Mouse (Mus musculus) midbrain, embryonic 13.5 days (tissue): ENCODE data around the gene Pom121. TPM values are rescaled to one million over a fixed set of nuclear protein-coding genes. Genes with fewer than 3 reads are reported as not detected.

Experiments
- ATAC-seq: fragments of 200-750 bp; cut with Nextera tagmentation; 2 replicates; pipeline ENCODE4 v1.8.0; 2017; ENCODE audit warnings: mild to moderate bottlenecking, moderate TSS enrichment, moderate library complexity
- H3K27ac ChIP-seq: fragments of 300-500 bp; sonication (generic); 2 replicates; pipeline ENCODE4 v1.5.1; 2015; ENCODE audit warnings: inconsistent platforms, mild to moderate bottlenecking, moderate library complexity
- H3K27me3 ChIP-seq: fragments of 300-500 bp; sonication (generic); 2 replicates; pipeline ENCODE4 v1.6.1; 2015; ENCODE audit warnings: mild to moderate bottlenecking, inconsistent platforms
- H3K36me3 ChIP-seq: fragments of 300-500 bp; sonication (generic); 2 replicates; pipeline ENCODE4 v1.6.1; 2015; ENCODE audit warnings: mild to moderate bottlenecking, inconsistent platforms
- H3K4me1 ChIP-seq: fragments of 300-500 bp; sonication (generic); replicated peaks from 2 replicates; pipeline ENCODE4 v1.6.1; 2015; ENCODE audit warnings: inconsistent platforms
- H3K4me2 ChIP-seq: fragments of 300-500 bp; sonication (generic); replicated peaks from 2 replicates; pipeline ENCODE4 v1.6.1; 2015; ENCODE audit warnings: moderate library complexity, mild to moderate bottlenecking, inconsistent platforms
- H3K4me3 ChIP-seq: fragments of 300-500 bp; sonication (generic); replicated peaks from 2 replicates; pipeline ENCODE4 v1.5.1; 2015; ENCODE audit warnings: mild to moderate bottlenecking, inconsistent platforms
- H3K9ac ChIP-seq: fragments of 300-500 bp; sonication (generic); replicated peaks from 2 replicates; pipeline ENCODE4 v1.6.1; 2015; ENCODE audit warnings: mild to moderate bottlenecking, inconsistent platforms
- H3K9me3 ChIP-seq: fragments of 300-500 bp; sonication (generic); 2 replicates; pipeline ENCODE4 v1.6.1; 2016; ENCODE audit warnings: mild to moderate bottlenecking, inconsistent platforms
- WGBS: fragments of 180-500 bp; shearing (Covaris S2); methylation state at CpG from one replicate; pipeline ENCODE4 v1.1.7; 2015; 5-methylcytosine and 5-hydroxymethylcytosine counted together
- polyA plus RNA-seq: library from polyadenylated mRNA; unstranded; fragments of >200 nt; fragmentation: Nextera tagmentation; extraction: Ambion mirVana; gene quantifications from 2 replicates; pipeline ENCODE4 v1.2.1, GENCODE M21; 2015

Gene Pom121
- polyA plus RNA-seq, 1 experiment from 2014 or later = 15.2 TPM

DNA sequence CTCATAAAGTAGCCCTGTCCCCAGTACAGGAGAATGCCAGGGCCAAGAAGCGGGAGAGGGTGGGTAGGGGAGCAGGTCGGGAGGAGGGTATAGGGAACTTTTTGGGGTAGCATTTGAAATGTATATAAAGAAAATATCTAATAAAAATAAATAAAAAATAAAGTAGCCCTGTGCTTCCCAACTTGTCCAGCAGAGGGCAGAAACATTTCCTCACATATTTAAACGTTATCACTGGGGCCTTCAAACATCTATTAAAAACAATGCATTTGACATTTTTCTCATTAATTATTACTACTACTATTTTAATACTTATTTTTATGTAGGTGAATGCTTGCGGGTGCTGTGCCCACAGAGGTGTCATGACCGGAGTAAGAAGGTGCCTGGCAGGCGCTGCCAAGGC is 26.5 kb downstream of the Pom121 start:
- 0 out of 2 replicates have a peak, but pooled peaks cover 3% of the 10 kb centered on the region for H3K27me3 ChIP-seq
- no peak for ATAC-seq
- no peak overlapping the region for H3K4me3 ChIP-seq
- WGBS = 60% methylated on average over 6 of the region's 6 CpGs
- H3K4me1 ChIP-seq = peaks cover 23% of the 10 kb centered on the region
- no peak overlapping the region for H3K27ac ChIP-seq
- H3K9me3 ChIP-seq = no peaks in the 10 kb centered on the region
- peaks cover 13% of the 10 kb centered on the region for H3K36me3 ChIP-seq
- H3K4me2 ChIP-seq = no peak overlapping the region
- H3K9ac ChIP-seq = no peak overlapping the region

DNA sequence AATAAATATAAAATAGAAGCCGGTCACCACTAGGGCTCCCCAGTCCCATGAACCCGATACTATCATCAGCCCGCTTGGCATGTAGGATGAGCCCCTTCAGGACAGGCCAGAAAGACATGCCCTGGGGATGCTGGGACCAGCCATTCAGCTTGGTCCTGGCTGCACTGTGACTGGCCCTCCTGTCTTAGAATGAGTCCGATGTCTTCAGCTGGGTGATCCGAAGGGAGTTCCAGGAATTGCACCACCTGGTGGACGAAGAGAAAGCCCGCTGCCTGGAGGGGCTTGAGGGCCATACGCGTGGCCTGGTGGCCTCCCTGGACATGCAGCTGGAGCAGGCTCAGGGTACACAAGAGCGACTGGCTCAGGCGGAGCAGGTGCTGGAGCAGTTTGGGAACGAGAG is 30.8 kb downstream of the Pom121 start:
- Histone ChIP-seq H3K9me3 (no peaks in the 10 kb centered on the region), H3K4me2 (no peak overlapping the region), H3K27ac (no peak overlapping the region), H3K27me3 (0 out of 2 replicates have a peak, but pooled peaks cover 3% of the 10 kb centered on the region), H3K4me1 (peaks cover 2% of the 10 kb centered on the region; the same call in 1 of the 2 replicates), H3K9ac (no peak overlapping the region), H3K4me3 (no peak overlapping the region), H3K36me3 (no peaks in the 10 kb centered on the region)
- 0 out of 2 replicates have a peak, but pooled peaks have one; percentile 45 for ATAC-seq
- WGBS = 25% methylated on average over 12 of the region's 12 CpGs

DNA sequence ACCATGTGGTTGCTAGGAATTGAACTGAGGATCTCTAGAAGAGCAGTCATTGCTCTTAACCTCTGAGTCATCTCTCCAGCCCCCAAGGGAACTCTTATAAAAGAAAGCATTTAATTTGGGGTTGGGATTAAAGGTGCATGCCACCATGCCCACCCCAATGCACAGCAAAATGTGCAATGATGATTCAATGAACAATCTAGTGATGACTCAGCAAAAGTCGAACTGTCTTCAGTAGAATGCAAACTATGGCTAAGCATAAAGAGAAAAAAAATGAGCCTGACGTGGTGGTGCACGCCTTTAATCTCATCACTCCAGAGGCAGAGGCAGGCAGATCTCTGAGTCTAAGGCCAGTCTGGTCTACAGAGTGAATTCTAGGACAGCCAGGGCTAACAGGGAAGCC is 31.8 kb downstream of the Pom121 start:
- 0 out of 2 replicates have a peak, but pooled peaks cover 3% of the 10 kb centered on the region for H3K27me3 ChIP-seq
- no peak overlapping the region for H3K4me2 ChIP-seq
- 91% methylated on average over 3 of the region's 3 CpGs for WGBS
- no peak overlapping the region for H3K4me3 ChIP-seq
- H3K27ac ChIP-seq = no peak overlapping the region
- H3K9me3 ChIP-seq = peaks cover 2% of the 10 kb centered on the region; the same call in 1 of the 2 replicates
- H3K4me1 ChIP-seq = no peaks in the 10 kb centered on the region
- no peak for ATAC-seq
- H3K36me3 ChIP-seq = no peaks in the 10 kb centered on the region
- no peak overlapping the region for H3K9ac ChIP-seq

DNA sequence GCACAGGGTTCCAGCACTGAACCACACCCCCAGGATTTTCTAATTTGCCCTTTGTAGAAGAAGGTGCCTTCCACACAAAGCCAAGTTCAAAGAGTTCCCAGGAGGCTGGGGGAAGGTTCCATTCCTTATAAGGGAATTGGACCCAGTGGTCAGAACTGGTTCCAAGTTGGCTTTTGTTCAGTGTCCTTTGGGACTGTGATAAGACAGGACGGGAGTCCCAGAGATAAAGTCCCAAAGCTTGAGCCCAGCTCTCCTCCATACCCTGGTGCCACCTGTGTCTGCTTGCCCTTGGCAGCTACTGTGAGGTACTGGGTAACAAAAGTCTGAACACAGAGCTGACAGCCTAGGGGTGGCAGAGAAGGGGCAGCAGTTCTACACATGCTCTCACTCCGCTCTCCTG is 34.6 kb downstream of the Pom121 start:
- no peaks in the 10 kb centered on the region for H3K27me3 ChIP-seq
- no peaks in the 10 kb centered on the region for H3K36me3 ChIP-seq
- H3K4me2 ChIP-seq = no peak overlapping the region
- no peak for ATAC-seq
- no peaks in the 10 kb centered on the region for H3K4me1 ChIP-seq
- H3K4me3 ChIP-seq = no peak overlapping the region
- H3K9me3 ChIP-seq = peaks cover 3% of the 10 kb centered on the region; the same call in 1 of the 2 replicates
- no peak overlapping the region for H3K9ac ChIP-seq
- no peak overlapping the region for H3K27ac ChIP-seq
- WGBS = 91% methylated on average over 2 of the region's 2 CpGs

DNA sequence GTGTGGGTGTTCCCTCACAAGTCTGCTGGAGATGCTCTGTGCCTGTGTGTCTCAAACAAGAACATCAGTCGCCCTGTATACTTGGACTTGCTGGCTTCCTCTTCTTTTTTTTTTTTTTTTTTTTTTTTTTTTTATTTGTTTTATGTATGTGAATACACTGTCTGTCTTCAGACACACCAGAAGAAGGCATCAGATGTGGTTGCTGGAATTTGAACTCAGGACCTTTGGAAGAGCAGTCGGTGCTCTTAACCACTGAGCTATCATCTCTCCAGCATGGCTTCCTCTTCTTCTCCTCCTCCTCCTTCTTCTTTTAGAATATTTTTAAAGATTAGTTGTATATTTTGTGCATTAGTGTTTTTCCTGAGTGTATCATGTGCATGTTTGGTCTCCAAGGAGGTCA is 36.8 kb downstream of the Pom121 start:
- H3K9me3 ChIP-seq = peaks cover 3% of the 10 kb centered on the region; the same call in 1 of the 2 replicates
- ATAC-seq = no peak
- no peaks in the 10 kb centered on the region for H3K36me3 ChIP-seq
- H3K4me1 ChIP-seq = no peaks in the 10 kb centered on the region
- H3K4me2 ChIP-seq = no peak overlapping the region
- 85% methylated on average over 2 of the region's 2 CpGs for WGBS
- H3K4me3 ChIP-seq = no peak overlapping the region
- no peak overlapping the region for H3K9ac ChIP-seq
- H3K27ac ChIP-seq = no peak overlapping the region
- peaks cover 10% of the 10 kb centered on the region for H3K27me3 ChIP-seq

DNA sequence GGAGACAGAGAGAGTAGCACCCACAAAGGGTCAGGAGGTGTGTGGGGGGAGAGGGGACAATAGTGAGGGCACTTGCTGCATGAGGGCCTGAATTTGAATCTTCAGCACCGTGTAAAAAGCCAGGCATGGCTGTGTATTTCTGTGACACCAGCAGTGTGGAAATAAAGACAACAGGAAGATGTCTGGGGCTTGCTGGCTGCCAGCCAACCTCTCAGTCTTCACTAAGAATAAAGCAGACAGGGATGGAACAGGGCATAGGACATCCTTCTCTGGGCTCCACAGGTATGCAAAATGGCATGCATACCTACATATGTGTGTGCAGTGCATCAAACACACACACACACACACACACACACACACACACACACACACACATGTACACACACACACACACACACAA is 38.3 kb downstream of the Pom121 start:
- no peak overlapping the region for H3K4me3 ChIP-seq

GRCm38 (mm10) chr5:135353564-135353963 is 40.8 kb downstream of the Pom121 start:
- H3K9me3 ChIP-seq = peaks cover 10% of the 10 kb centered on the region; the same call in 1 of the 2 replicates
- H3K36me3 ChIP-seq = no peaks in the 10 kb centered on the region
- no peaks in the 10 kb centered on the region for H3K4me1 ChIP-seq
- H3K4me3 ChIP-seq = no peak overlapping the region
- H3K4me2 ChIP-seq = no peak overlapping the region
- 22% methylated on average over 20 of the region's 20 CpGs for WGBS
- H3K9ac ChIP-seq = no peak overlapping the region
- H3K27me3 ChIP-seq = peaks cover 10% of the 10 kb centered on the region
- ATAC-seq = no peak
- H3K27ac ChIP-seq = no peak overlapping the region

More for the DNA sequence above, 38.3 kb downstream of the Pom121 start:
- WGBS = 48% methylated on average over 1 of the region's 1 CpGs
- no peak overlapping the region for H3K4me2 ChIP-seq
- H3K9me3 ChIP-seq = peaks cover 3% of the 10 kb centered on the region; the same call in 1 of the 2 replicates
- ATAC-seq = no peak
- no peak overlapping the region for H3K9ac ChIP-seq
- H3K36me3 ChIP-seq = no peaks in the 10 kb centered on the region
- peaks cover 10% of the 10 kb centered on the region for H3K27me3 ChIP-seq
- H3K4me1 ChIP-seq = no peaks in the 10 kb centered on the region
- H3K27ac ChIP-seq = no peak overlapping the region

DNA sequence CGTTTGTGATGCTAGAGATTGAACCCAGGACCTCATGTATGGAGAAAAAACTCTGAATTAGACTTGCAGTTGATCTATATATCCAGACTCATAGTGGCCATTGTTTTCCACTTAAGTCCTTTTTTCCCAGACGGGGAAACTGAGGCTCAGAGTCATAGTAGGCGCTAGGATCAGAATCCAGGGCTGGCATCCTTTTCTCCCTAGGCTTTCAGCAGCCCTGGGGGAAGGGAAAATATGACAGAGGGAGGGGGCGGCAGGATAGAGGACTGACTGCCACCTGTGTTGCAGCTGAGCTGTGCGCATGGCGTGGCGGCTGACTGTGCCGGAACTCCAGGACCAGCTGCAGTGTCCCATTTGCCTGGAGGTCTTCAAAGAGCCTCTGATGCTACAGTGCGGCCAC is 41.4 kb downstream of the Pom121 start, which contains the start of gene Trim50:
Gene Trim50 (plus strand): TSS at position 301 of the 400 bp plus-strand sequence.
- H3K4me1 ChIP-seq = no peaks in the 10 kb centered on the region
- H3K9me3 ChIP-seq = peaks cover 10% of the 10 kb centered on the region; the same call in 1 of the 2 replicates
- no peak within 1 kb of the TSS for H3K27ac ChIP-seq
- H3K36me3 ChIP-seq = no peaks in the 10 kb centered on the region
- peaks cover 10% of the 10 kb centered on the region for H3K27me3 ChIP-seq
- no peak for ATAC-seq
- no peak within 1 kb of the TSS for H3K4me3 ChIP-seq
- no peak within 1 kb of the TSS for H3K9ac ChIP-seq
- 63% methylated on average over 9 of the region's 9 CpGs for WGBS
- no peak within 1 kb of the TSS for H3K4me2 ChIP-seq

DNA sequence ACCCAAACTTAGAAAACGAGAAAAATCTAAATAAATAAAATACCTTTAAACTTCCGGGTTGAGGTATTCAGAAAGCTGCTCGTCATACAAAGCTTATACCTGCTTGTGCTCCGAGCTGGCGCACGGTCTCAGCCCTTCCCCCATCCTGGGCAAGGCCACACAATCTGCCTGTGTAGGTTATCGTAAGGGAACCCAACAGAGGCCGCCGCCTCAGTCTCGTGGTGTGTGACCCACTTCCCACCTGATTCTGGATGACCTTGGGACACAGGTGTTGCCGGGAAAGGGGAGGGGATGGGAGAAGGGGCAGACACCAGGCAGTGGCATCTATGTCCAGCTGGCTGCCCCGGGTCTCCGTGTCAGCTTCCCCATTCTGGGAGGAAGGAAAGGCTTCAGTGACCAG is 42.7 kb downstream of the Pom121 start:
- no peak for ATAC-seq
- Histone ChIP-seq H3K4me2 (no peak overlapping the region), H3K9me3 (peaks cover 6% of the 10 kb centered on the region; the same call in 1 of the 2 replicates)

DNA sequence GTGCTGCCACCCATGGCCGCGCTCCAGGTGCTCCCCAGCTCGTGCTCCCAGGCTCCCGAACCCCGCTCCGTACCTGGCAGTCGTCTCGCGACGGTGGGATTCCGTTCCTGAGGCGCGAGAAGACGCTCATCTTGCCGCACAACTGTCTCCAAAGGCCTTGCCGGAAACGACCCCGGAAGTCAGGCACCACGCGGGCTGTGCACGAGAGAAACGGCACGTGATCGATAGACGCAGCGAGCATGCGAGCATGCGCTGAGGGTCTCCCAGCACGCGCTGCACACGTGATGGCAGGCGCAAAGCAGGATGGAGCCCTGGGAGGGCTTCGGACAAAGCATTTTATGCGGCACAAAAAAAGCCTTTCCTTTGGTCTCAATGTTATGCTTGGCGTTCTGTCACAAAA is 44.5 kb downstream of the Pom121 start, which contains the start of gene Fkbp6:
Gene Fkbp6 (minus strand): TSS at position 183 of the 400 bp plus-strand sequence.
- WGBS = 91% methylated on average over 35 of the region's 35 CpGs
- H3K9ac ChIP-seq = no peak within 1 kb of the TSS
- no peak for ATAC-seq

More for the DNA sequence above, 42.7 kb downstream of the Pom121 start:
- no peaks in the 10 kb centered on the region for H3K4me1 ChIP-seq
- no peaks in the 10 kb centered on the region for H3K36me3 ChIP-seq
- whole genome bisulfite sequencing = 85% methylated on average over 13 of the region's 13 CpGs
- peaks cover 10% of the 10 kb centered on the region for H3K27me3 ChIP-seq
- no peak overlapping the region for H3K4me3 ChIP-seq
- H3K9ac ChIP-seq = no peak overlapping the region
- no peak overlapping the region for H3K27ac ChIP-seq

GRCm38 (mm10) chr5:135347511-135348011 is 46.8 kb downstream of the Pom121 start:
- no peak overlapping the region for H3K9ac ChIP-seq
- H3K27me3 ChIP-seq = no peaks in the 10 kb centered on the region
- no peaks in the 10 kb centered on the region for H3K4me1 ChIP-seq
- no peak for ATAC-seq
- WGBS = 74% methylated on average over 4 of the region's 4 CpGs
- no peak overlapping the region for H3K4me3 ChIP-seq
- no peaks in the 10 kb centered on the region for H3K36me3 ChIP-seq
- H3K27ac ChIP-seq = no peak overlapping the region
- H3K9me3 ChIP-seq = peaks cover 6% of the 10 kb centered on the region; the same call in 1 of the 2 replicates
- no peak overlapping the region for H3K4me2 ChIP-seq

More for the DNA sequence above, 44.5 kb downstream of the Pom121 start, which contains the start of gene Fkbp6:
- H3K36me3 ChIP-seq = no peaks in the 10 kb centered on the region
- H3K27ac ChIP-seq = no peak within 1 kb of the TSS
- H3K4me3 ChIP-seq = no peak within 1 kb of the TSS
- H3K4me1 ChIP-seq = no peaks in the 10 kb centered on the region
- H3K27me3 ChIP-seq = peaks cover 10% of the 10 kb centered on the region
- no peak within 1 kb of the TSS for H3K4me2 ChIP-seq
- H3K9me3 ChIP-seq = peaks cover 6% of the 10 kb centered on the region; the same call in 1 of the 2 replicates

GRCm38 (mm10) chr5:135346430-135346829 is 47.9 kb downstream of the Pom121 start:
- WGBS = 34% methylated on average over 1 of the region's 1 CpGs
- ATAC-seq = no peak

More at GRCm38 (mm10) chr5:135346430-135346829, 47.9 kb downstream of the Pom121 start:
- H3K4me3 ChIP-seq = no peak overlapping the region
- no peak overlapping the region for H3K4me2 ChIP-seq
- H3K27me3 ChIP-seq = no peaks in the 10 kb centered on the region
- no peak overlapping the region for H3K27ac ChIP-seq
- H3K4me1 ChIP-seq = no peaks in the 10 kb centered on the region
- H3K9ac ChIP-seq = no peak overlapping the region
- peaks cover 6% of the 10 kb centered on the region; the same call in 1 of the 2 replicates for H3K9me3 ChIP-seq
- no peaks in the 10 kb centered on the region for H3K36me3 ChIP-seq
